Mouse (Mus musculus): ENCODE measurements around the gene Ppef1.

The Ppef1 gene

DNA sequence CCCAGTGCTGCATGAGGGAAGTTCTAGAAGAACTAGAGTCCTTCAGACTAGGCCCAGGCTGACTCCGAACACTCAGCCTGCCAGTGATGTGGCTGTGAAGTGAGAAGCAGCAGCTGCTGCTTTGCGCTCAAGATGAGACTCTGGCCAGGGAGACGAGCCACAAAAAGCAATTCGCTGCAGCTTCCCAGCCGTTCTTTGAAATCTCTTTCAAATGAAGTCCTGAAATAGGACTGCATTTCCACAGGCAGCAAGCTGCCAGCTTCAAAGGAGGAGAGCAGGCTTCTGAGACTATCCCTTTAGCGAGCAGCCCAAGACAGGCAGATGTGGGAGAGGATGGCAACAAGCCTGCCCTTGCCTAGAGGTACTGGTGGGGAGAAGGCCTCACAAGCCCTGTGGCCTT lies 142.6 kb downstream of the Ppef1 start:
- no peak for DNase-seq

GRCm38 (mm10) chrX:160590147-160590546 lies 145.4 kb downstream of the Ppef1 start:
- no peak for DNase-seq

DNA sequence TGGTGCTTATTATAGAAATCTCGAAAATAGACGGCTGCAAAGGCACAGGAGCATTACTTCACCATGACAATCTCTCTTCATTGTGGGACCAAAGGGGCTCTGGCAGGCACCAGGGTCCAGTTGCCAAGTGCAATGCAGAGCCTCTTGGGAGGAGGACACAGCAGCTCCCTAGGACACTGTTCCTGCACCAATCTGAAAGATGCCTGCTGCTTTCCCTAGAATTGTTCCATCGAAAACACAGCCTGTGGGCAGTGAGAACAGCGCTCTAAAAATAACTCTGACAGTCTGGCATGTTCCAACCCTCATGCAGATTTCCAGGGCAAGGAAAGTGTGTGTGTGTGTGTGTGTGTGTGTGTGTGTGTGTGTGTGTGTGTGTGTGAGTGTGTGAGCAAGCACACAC lies 147.0 kb downstream of the Ppef1 start:
- no peak for DNase-seq

- no peak for DNase-seq
Observed at GRCm38 (mm10) chrX:160585110-160585509, 150.5 kb downstream of the Ppef1 start.

DNA sequence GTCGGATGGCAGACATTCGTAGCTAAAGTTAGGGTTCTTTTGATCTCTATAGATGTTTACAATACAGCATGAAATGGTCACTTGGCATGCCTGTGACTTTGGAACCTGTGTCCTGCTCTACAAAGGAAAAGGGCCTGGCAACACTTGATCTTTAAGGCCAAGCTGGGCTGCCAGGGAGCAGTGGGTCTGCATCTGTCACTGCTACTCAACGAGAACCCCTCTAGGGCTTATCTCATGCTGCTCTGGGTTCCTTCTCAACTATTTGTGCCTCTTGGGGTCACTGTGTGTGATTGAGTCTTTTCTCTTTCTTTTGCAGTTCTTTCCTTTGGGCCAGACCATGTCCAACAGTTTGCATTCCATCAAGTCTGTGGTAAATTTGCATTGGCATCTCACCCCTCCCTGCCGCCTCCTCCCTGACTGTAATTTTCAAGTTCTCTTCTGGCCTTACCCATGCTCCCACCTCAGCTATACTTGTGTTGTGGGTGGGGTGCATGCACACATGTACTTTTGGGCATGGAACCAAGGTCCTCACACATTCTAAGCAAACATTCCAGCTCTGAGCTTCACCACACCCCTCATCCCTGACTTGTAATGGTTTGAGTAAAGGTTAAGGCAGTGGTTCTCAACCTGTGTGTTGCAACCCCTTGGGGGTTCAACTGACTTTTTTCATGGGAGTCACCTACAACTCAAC lies 151.3 kb downstream of the Ppef1 start:
- no peak for DNase-seq

- DNase-seq, result peak; percentile 25
Observed at GRCm38 (mm10) chrX:160583589-160583988, 152.0 kb downstream of the Ppef1 start.

Data from retina, postnatal 1 day (tissue).